Mouse (Mus musculus): ENCODE data around the gene Smo. TPM values are rescaled to one million over a fixed set of nuclear protein-coding genes. Genes with fewer than 3 reads are reported as not detected.

Smo gene
- polyA plus RNA-seq, 1 experiment from 2014 or later = 58.5 TPM

DNA sequence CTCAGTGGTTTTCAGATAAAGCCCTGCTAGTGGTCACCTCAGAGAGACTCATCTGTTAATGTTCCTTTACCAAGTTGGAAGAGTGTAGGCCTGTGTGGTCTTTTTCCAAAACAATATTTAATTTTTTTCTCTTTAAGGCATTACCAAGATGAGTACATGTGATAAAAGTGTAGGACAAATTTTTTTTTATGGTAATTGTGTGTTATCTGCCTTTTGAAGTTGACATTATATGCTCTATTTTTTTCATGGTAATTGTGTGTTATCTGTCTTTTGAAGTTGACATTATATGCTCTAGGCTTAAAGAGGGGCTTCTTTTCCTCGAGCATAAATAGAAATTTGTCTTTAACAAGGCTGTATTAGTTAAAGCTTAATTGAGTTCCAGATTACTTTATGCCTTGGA is 46.9 kb downstream of the Smo start:
- Histone ChIP-seq H3K27ac (no peak overlapping the region), H3K9ac (no peak overlapping the region)
- ATAC-seq (ENCODE audit: low FRiP score, low read depth) = no peak

DNA sequence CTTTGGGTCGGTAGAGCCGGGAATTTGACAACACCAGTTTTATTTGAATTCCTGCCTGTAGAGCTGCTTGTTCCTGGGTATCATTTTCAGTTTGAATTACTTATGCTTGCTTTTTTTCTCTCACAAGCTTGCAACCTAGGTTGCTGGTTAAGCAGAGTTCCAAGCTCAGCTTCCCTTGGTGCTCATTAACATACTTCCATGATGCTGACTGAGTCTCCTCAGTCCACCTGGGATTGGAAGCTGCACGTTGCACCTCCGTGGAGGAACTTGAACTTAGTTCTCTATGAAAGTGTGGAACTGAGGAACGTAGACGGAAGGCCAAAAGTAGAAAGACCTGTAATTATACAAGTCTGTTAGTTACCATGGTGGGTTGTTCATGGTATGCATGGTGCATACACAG is 48.7 kb downstream of the Smo start:
- Histone ChIP-seq H3K9me3 (no peaks in the 10 kb centered on the region), H3K4me2 (replicated peaks) (0 out of 2 replicates have a peak overlapping the region, but pooled peaks have one; percentile 21), H3K36me3 (no peaks in the 10 kb centered on the region), H3K27me3 (no peaks in the 10 kb centered on the region), H3K4me3 (no peak overlapping the region), H3K9ac (no peak overlapping the region), H3K27ac (no peak overlapping the region), H3K4me1 (peaks cover 16% of the 10 kb centered on the region; the same call in 1 of the 2 replicates)
- 57% methylated on average over 6 of the region's 6 CpGs for whole genome bisulfite sequencing
- ATAC-seq (ENCODE audit: low FRiP score, low read depth) = no peak

More for the DNA sequence above, 46.9 kb downstream of the Smo start:
- Histone ChIP-seq H3K9me3 (no peaks in the 10 kb centered on the region), H3K4me2 (replicated peaks) (no peak overlapping the region), H3K4me1 (peaks cover 16% of the 10 kb centered on the region; the same call in 1 of the 2 replicates), H3K27me3 (no peaks in the 10 kb centered on the region), H3K4me3 (no peak overlapping the region), H3K36me3 (no peaks in the 10 kb centered on the region; the same call in 1 of the 2 replicates)
- 67% methylated on average over 1 of the region's 1 CpGs for WGBS

DNA sequence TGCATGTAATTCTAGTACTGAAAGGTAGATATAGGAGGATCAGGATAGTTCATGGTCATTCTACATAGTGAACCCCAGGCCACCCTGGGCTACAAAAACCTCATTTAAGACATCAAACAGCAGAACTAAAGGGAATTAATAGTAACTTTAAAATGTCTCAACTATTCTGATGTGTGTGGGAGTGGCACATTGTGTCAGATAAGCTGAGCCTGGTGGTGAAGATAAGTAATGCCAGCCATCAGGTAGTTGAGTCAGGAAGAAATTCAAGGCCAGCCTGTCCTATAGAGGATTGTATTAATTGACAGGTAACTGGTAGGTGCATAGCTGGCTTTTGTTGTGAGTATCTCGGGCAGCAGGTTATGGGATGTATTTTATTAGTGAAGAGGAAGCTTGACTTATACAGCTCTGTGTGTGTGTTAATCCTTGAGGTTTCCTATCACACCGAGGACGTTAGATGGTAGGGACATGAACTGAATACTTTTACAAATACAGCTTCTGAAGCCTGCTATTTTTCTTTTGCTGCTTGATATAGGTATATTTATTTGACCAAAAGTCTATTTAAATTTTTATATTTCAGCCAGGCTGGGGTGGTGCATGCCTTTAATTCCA is 49.2 kb downstream of the Smo start:
- no peak overlapping the region for H3K27ac ChIP-seq
- no peak for ATAC-seq (ENCODE audit: low FRiP score, low read depth)
- no peak overlapping the region for H3K9ac ChIP-seq
- H3K4me3 ChIP-seq = no peak overlapping the region
- peaks cover 16% of the 10 kb centered on the region; the same call in 1 of the 2 replicates for H3K4me1 ChIP-seq
- H3K4me2 ChIP-seq (replicated peaks) = no peak overlapping the region
- no peaks in the 10 kb centered on the region for H3K36me3 ChIP-seq
- no peaks in the 10 kb centered on the region for H3K9me3 ChIP-seq
- H3K27me3 ChIP-seq = no peaks in the 10 kb centered on the region
- 84% methylated on average over 3 of the region's 3 CpGs for WGBS

DNA sequence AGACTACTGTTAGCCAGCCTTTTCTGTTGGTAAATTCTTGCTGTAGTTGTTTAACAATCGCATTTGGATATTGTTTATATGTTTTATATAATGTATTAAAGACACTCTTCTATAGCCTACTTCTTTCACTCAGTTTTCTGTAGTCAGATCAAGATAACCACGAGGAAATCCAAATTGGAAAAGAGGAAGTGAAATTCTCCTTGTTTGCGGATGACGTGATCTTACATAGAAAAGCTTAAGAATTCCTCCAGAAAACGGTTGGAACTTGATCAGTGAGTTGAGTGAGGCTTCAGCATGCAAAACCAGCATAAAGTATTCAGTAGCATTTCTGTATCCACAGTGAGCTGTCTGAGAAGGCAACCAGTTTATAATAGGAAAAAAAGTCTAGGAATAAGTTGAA is 50.5 kb downstream of the Smo start:
- 89% methylated on average over 5 of the region's 5 CpGs for WGBS
- no peak overlapping the region for H3K9ac ChIP-seq
- H3K4me2 ChIP-seq (replicated peaks) = no peak overlapping the region
- peaks cover 16% of the 10 kb centered on the region; the same call in 1 of the 2 replicates for H3K4me1 ChIP-seq
- no peak overlapping the region for H3K4me3 ChIP-seq
- no peaks in the 10 kb centered on the region for H3K36me3 ChIP-seq
- no peak overlapping the region for H3K27ac ChIP-seq
- H3K27me3 ChIP-seq = no peaks in the 10 kb centered on the region
- ATAC-seq (ENCODE audit: low FRiP score, low read depth) = no peak
- no peaks in the 10 kb centered on the region for H3K9me3 ChIP-seq

DNA sequence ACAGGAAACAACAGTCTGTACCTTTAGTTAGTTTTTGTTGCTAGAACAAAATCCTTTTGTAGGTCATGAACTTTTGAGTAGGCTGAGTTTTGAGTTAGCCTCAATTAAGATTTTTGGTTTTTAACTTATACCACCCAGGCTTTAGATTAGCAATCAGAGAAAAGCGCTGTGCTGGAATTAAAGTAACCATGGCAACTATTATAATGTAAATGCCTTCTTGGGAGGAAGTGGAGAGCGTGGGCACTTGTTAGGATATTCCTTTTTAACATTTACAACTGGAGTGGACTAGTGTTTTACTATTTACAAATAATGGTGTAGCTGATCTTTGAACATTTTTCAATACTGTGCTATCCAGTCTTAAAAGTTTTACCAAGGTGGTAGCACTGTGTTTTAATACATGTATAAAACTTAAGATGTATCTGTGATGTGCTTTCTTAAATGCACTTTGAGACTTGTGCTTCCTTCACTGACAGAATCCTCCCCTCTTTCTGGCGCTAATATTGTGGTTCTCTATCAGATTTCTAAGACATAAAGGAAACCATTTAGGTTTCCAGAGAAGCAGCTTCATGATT is 53.6 kb downstream of the Smo start:
- ATAC-seq (ENCODE audit: low FRiP score, low read depth) = no peak
- H3K4me2 ChIP-seq (replicated peaks) = no peak overlapping the region
- WGBS = 71% methylated on average over 3 of the region's 3 CpGs
- H3K27me3 ChIP-seq = no peaks in the 10 kb centered on the region
- H3K9me3 ChIP-seq = no peaks in the 10 kb centered on the region
- H3K27ac ChIP-seq = no peak overlapping the region
- no peaks in the 10 kb centered on the region for H3K36me3 ChIP-seq
- H3K4me1 ChIP-seq = peaks cover 8% of the 10 kb centered on the region; the same call in 1 of the 2 replicates
- H3K9ac ChIP-seq = no peak overlapping the region
- H3K4me3 ChIP-seq = no peak overlapping the region

DNA sequence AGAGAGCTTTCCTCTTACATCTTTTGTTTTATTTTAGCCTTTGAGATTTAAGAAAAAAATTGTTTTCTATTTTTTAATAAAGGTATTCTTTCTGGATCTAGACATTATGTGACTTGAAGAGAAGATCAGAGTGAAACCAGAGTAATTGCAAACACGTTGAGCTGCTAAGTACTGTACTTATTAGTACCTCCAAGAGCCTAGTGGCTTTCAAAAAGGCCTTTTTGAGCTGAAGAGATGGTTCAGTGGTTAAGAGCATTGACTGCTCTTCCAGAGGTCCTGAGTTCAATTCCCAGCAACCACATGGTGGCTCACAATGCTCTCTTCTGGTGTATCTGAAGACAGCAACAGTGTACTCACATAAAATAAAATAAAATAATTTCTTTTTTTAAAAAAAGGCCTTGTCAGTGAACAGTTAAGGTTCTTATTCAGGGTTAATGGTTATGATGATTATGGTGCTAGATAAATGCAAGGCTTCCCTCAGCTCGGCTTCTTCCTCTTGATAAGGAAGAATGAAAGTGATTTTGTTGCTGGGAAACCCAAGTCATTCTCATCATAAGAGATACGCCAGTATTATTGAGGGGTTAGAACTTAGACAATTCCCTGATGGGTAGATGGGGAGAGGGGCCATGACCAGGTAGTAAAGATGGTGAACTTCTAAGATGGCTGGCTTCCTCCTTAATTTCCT is 54.9 kb downstream of the Smo start:
- H3K36me3 ChIP-seq = no peaks in the 10 kb centered on the region

DNA sequence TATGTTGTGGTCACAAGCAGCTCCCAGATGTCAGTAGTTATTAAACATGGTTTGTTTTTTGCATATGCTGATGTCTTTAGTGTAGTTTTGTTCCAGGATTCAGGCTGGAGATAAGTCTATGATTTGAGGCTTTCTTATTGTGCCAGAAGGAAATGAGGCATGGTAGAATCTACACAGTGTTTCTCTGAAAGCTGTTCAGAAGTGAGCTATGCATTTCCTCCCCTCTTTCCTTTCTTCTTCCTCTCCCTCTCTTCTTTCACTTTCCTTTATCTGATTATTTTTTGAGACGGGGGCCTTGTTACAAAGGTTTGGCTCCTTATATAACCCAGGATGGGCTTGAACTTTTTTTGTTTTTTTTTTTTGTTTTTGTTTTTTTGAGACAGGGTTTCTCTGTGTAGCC is 58.2 kb downstream of the Smo start:
- H3K4me3 ChIP-seq = no peak overlapping the region
- no peak overlapping the region for H3K4me2 ChIP-seq (replicated peaks)
- H3K9me3 ChIP-seq = no peaks in the 10 kb centered on the region
- ATAC-seq (ENCODE audit: low FRiP score, low read depth) = no peak
- no peak overlapping the region for H3K27ac ChIP-seq
- whole genome bisulfite sequencing = 83% methylated on average over 1 of the region's 1 CpGs
- no peaks in the 10 kb centered on the region for H3K27me3 ChIP-seq
- no peaks in the 10 kb centered on the region for H3K36me3 ChIP-seq
- H3K9ac ChIP-seq = no peak overlapping the region
- no peaks in the 10 kb centered on the region for H3K4me1 ChIP-seq

More for the DNA sequence above, 54.9 kb downstream of the Smo start:
- ATAC-seq (ENCODE audit: low FRiP score, low read depth) = no peak
- no peak overlapping the region for H3K9ac ChIP-seq
- 91% methylated on average over 3 of the region's 3 CpGs for WGBS
- no peaks in the 10 kb centered on the region for H3K27me3 ChIP-seq
- no peak overlapping the region for H3K4me2 ChIP-seq (replicated peaks)
- H3K9me3 ChIP-seq = no peaks in the 10 kb centered on the region
- no peak overlapping the region for H3K4me3 ChIP-seq
- no peaks in the 10 kb centered on the region for H3K4me1 ChIP-seq
- no peak overlapping the region for H3K27ac ChIP-seq

DNA sequence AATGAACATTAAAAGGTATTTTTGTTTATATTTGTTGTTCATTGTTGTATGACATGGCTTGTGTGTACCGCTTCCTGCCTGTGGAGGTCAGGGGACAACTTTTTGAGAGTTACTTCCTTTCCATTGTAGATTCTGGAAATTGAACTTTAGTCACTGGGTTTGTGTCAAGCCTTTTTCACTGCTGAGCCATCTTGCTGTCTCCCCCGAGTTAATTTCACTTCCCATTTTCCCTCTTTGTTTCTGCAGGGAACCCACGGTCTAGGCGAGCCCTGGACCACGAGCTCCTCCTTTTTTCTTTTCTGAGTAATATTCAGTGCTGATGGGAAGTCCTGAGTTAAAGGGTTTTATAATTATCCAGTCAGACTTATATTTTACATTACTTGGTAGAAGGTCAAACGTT is 59.3 kb downstream of the Smo start:
- no peak overlapping the region for H3K9ac ChIP-seq
- no peak overlapping the region for H3K27ac ChIP-seq
- H3K9me3 ChIP-seq = no peaks in the 10 kb centered on the region
- H3K27me3 ChIP-seq = no peaks in the 10 kb centered on the region
- no peaks in the 10 kb centered on the region for H3K4me1 ChIP-seq
- no peaks in the 10 kb centered on the region for H3K36me3 ChIP-seq
- WGBS = 86% methylated on average over 6 of the region's 6 CpGs
- ATAC-seq (ENCODE audit: low FRiP score, low read depth) = no peak
- no peak overlapping the region for H3K4me2 ChIP-seq (replicated peaks)
- no peak overlapping the region for H3K4me3 ChIP-seq

DNA sequence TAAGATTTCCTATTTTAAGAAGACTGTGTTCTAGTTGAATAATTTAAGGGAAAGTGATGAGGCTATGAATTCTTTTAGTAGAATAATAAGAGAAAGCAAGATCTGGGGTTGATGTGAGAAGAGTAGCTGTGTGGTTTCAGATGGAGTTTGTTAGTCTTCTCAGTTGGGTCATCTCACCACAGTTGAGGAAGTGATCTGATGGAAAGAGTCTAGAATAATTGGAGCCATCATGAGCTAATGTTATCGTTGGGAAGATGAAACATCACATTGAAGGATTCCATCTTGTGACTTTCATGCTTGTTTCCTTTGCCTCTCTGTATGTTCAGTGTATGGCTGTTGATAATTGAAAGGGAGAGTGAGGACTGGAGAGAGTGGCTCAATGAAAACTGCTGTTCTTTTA is 67.7 kb downstream of the Smo start:
- Histone ChIP-seq H3K4me2 (replicated peaks) (no peak overlapping the region), H3K27me3 (no peaks in the 10 kb centered on the region), H3K36me3 (no peaks in the 10 kb centered on the region), H3K4me1 (no peaks in the 10 kb centered on the region), H3K4me3 (no peak overlapping the region), H3K9me3 (no peaks in the 10 kb centered on the region), H3K9ac (no peak overlapping the region), H3K27ac (no peak overlapping the region)
- 92% methylated on average over 1 of the region's 1 CpGs for WGBS
- ATAC-seq (ENCODE audit: low FRiP score, low read depth) = no peak

DNA sequence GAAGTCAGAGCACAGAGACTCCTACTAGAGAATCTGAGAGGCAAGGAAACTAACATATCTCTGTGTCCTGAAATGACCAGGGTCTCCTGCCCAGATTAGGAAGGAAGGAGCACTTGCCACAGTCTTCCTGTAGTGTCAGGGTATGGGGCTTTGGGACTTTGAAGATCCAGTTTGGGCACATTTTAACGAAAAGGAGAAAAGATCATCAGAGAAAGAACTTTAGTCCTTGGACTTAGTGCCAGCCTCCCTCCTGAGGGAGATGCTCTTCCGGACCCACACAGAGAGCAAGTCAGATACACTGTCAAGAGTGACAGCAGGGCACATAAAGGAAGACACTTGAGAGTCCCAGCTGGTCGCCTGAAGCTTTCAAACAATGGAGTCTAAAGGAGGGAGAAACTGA is 68.7 kb downstream of the Smo start:
- no peak overlapping the region for H3K4me3 ChIP-seq
- no peak overlapping the region for H3K27ac ChIP-seq
- no peak overlapping the region for H3K9ac ChIP-seq
- no peak for ATAC-seq (ENCODE audit: low FRiP score, low read depth)
- no peaks in the 10 kb centered on the region for H3K4me1 ChIP-seq
- H3K27me3 ChIP-seq = no peaks in the 10 kb centered on the region
- 76% methylated on average over 3 of the region's 3 CpGs for WGBS
- no peak overlapping the region for H3K4me2 ChIP-seq (replicated peaks)
- no peaks in the 10 kb centered on the region for H3K36me3 ChIP-seq
- no peaks in the 10 kb centered on the region for H3K9me3 ChIP-seq

DNA sequence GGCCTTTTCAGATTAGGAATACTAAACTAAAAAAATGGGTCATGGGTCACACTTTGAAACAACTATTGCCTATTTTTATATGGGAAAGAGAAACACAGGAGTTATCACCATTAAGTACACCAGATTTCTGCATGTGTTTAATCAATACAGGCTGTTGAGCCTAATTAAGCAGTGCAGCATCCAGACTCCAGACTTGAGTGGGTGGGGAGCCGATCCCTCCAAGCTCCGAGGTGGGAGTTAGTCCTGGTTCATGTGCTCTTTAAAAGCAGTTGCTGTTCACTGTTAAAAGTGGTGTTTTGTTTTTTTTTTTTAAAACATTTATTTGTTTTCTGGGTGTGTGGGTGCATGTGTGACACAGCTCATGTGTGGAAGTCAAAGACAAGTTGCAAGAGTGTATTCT is 70.1 kb downstream of the Smo start:
- WGBS = 17% methylated on average over 2 of the region's 2 CpGs
- Histone ChIP-seq H3K36me3 (no peaks in the 10 kb centered on the region), H3K4me1 (no peaks in the 10 kb centered on the region), H3K4me2 (replicated peaks) (no peak overlapping the region), H3K27me3 (no peaks in the 10 kb centered on the region), H3K9me3 (no peaks in the 10 kb centered on the region), H3K9ac (no peak overlapping the region), H3K4me3 (no peak overlapping the region), H3K27ac (no peak overlapping the region)
- no peak for ATAC-seq (ENCODE audit: low FRiP score, low read depth)
